Mouse (Mus musculus) embryo, embryonic 10 days (tissue): ENCODE results near the gene Pnpla1.
A peak's percentile ranks its signal among the peaks of the same experiment; 100 is the strongest.

Experiments used
- DNase-seq: peaks from one replicate; pipeline ENCODE4 v3.0.0-alpha.2; 2015; ENCODE audit warnings: low spot score

The Pnpla1 gene

DNA sequence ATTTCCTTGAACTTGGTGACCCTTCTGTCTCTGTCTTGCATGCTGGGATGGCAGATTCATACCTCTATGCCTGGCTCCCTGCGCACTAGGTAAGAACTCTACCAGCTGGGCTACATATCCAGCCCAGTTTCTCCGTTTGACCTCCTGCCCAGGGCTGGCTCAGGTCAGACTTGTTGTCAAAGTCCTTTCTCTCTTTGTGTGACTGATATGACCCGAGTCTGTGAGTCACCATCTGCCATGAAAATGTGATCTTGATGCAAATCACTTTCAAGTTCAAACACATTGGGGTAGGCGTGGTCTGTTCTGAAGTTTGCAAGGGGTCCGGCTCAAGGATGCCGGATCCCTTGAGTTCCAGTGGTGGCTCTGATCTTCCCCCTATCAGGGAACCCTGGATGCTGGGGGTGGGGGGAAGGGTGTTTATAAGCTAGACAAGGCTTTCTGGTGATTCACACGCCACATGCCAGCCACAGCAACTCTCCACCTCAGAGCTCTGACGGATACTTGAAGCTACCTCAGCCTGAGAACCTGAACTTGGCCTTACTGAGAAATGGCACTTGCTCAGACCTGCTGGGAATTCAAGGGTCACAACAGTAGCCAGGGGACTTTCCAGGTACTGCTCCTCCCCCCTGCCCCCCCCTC is 66.9 kb downstream of the Pnpla1 start:
- no peak for DNase-seq

DNA sequence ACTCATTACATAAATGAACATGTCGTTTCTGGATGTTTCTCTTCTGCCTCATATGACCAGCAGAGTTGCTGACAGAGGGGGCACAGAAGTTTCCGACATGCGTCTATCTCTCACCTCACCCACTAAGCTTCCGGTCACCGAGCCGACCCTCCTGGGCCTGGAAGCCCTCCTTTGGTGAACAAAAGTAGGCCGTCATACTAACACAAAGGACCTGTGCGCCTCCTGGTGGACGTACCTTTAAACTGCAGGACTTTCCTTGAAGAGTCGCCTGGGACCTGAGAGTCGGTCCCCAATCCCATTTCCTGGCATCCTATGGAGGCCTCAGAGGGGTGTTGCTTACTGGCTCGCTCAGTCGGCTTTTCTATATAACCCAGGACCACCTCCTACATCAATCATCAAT is 68.2 kb downstream of the Pnpla1 start:
- peak; percentile 95 for DNase-seq

DNA sequence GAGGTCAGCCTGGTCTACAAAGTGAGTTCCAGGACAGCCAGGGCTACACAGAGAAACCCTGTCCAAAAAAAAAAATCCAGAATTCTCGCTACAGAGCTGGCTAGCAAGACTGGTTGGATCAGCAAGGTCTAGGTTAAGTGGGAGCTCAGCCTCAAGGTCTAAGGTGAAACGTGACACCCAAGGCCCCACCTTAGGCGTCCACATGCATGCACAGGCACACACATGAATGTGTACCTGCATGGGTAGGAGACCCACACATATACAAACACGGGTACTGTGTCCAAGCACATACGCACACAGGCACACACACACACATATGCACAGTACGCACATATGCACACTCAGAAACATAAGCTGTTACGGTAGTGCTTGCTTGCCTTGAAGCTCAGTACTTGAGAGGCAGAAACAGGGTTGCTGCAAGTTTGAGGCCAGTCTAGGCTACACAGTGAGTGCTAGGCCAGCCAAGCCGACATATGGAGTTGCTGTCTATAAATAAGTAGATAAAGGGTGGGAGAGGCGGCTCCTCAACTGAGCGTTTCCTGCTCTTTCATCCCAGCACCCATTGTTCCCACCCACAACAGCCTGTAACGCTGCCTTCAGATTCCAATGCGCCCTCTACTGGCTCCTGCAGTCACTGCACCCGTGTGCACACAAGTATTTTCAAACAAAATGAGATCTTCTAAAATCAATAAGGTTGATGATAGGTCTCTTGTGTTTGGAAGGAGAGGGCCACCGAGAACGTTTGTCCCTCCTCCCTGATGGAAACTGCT is 68.8 kb downstream of the Pnpla1 start:
- peak; percentile 77 for DNase-seq

DNA sequence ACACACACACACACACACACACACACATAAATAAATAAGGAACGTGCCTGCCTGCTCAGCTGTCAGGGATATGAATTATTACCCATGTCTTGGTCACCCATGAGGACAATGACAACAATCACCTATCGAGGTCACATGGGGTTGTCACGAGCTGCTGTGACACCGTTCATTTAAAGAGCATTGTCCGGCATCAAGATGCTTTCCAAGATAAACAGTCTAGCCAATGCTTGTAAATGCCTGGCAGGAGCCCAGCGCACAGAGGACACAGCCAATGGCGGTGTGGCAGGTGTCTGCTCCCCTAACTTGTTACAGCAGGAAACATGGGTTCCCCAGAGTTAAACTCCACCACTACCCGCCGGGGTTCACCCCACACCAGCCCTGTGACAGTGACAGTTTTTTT is 69.8 kb downstream of the Pnpla1 start:
- DNase-seq: no peak

DNA sequence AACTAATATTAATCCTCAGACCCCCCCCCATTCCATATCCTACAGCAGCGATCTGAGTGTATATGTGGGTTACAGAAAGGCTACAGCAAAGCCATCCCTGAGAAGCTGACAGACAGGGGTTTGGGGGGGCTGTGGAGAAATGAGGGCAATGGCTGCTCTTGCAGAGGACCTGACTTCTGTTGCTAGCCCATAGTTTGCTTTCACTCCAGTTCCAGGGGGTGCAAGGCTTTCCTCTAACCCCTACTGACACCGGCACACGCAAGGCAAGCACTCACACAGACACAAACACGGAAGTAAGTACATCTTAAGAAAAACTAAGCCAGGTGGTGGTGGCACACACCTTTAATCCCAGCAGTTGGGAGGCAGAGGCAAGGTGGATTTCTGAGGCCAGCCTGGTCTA is 71.2 kb downstream of the Pnpla1 start:
- no peak for DNase-seq

DNA sequence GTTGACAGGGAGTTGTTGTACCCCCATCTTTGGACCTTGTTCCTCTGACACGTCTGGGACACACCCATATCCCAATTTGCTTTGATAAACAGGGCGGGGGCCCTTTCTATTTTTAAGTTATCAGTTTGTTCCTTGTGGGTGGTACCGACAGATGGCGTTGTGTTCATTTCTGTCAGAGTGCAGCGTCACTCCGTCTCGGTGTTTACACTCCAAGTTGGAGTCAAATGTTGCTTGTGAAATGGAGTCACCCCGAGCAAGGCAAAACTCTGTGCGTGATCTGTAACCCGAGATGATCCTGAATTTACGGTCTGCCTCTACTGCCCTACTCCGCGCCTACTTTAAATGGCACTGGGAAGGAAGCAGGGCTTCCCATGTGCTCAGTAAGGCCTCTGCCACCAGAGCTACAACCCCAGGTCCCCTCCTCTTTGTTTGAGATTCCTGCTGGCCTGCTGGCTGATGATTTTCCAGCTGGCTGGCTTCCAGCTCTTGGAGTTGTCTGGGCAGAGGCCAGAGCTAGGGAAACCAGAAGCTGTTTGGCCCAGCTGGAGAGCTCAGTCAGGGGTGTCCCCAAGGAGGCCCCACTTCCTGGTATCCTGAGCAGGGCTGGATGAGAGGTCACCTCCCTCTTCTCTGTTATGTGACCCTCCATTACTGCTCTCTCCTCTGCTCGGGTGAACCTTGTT is 72.3 kb downstream of the Pnpla1 start:
- peak; percentile 76 for DNase-seq

DNA sequence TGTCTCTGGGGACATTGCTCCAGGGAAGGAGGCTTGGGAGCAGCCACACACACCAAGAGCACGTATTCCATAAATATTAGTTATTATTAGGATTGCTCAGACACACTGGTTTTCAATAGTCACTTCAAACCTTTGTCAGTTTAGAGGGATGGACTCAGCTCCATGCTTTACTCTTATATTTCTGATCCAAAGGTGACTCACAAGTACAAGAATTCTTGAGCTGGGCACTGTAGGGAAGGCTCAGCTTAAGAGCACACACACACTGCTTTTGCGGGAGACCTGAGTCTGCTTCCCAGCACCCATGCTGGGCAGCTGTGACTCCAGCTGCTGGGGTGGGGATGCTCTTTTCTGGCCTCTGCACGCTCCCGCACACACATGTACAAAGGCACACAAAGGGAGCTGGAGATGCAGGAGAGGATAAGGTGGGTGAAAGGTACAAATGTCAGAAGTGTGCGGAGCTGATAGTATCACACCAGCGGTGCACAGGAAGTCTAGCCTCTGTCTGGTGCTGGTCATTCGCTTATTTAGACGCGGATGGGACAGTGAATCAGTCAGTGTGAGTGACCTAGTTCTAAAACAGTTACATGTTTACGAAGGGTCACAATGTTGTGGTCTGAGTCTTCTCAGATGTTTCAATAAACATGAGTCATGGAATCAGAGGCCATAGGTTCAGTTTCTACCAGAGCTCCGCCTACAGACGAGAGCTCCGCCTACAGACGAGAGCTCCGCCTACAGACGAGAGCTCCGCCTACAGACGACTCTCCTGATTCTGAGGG is 73.4 kb downstream of the Pnpla1 start:
- no peak for DNase-seq

DNA sequence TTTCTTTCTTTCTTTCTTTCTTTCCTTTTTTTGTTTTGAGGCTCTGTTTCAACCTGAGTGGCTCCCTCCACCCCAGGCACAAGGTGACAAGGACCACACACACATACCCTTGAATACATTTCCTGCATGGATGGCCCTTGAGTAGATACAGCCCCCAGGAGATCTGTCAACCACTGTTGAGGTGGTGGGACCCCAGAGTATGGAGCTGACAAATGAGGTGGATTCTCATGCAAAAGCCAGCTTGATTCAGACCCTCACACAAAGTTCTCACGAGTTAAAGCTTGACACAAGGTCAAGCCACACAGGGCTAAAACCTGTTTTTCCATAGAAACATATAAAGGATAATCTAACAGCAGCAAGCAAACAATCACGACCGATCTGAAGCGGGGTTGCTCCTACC is 74.1 kb downstream of the Pnpla1 start:
- no peak for DNase-seq

DNA sequence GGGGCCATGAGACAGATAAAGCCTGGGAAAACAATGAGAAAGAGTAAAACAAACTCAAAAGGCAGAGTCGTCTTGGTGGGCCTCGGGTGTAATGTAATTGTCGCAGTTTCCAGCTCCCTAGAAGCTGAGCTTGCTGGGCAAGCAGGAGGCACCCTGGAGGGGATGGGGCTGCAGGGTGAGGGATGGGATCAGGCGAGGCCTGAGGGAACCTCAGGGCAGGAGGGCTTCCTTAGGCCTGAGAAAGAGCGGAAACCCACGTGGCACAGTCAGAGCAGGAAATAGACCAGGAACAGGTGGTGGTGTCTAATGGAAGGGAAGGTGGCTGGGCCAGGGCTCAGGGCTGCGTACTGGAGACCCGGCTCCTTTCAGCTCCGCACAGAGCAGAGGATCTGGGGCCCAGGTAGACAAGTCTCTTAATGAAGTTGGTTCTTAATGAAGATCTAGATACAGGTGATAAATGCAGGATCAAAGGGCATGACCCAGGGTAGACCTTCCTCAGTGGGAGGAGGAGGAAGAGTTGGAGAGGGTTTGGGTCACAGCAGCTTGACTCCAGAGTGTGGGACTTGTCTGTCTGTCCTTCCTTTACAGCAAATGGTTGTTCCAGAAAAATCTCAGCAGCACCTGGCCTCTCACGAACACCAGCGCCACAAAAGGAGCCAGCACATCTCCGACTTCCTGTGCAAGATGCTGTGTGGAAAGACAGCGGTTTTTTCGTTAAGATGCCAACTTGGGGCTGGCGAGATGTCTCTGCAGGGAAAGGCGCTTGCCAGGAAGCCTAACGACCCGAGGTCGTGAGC is 76.1 kb downstream of the Pnpla1 start:
- no peak for DNase-seq

DNA sequence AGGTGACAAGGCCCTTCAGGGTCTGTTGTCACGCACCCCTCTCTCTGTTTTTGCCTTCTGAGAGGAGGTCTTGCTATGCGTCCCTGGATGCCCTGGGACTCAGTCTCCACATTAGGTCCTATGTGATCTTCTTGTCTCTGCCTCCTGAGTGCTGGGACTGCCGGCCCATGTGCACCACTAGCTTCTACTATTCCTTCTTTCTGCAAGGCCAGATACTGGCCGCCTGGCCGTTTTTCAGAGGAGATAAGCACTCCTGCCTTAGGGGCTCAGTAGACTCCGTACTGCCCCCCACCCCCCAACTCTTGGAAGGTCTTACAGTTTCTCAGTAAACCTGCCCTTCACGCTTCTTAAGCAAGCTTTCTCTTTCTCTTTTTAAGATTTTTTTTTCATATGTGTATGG is 77.9 kb downstream of the Pnpla1 start:
- DNase-seq: no peak

DNA sequence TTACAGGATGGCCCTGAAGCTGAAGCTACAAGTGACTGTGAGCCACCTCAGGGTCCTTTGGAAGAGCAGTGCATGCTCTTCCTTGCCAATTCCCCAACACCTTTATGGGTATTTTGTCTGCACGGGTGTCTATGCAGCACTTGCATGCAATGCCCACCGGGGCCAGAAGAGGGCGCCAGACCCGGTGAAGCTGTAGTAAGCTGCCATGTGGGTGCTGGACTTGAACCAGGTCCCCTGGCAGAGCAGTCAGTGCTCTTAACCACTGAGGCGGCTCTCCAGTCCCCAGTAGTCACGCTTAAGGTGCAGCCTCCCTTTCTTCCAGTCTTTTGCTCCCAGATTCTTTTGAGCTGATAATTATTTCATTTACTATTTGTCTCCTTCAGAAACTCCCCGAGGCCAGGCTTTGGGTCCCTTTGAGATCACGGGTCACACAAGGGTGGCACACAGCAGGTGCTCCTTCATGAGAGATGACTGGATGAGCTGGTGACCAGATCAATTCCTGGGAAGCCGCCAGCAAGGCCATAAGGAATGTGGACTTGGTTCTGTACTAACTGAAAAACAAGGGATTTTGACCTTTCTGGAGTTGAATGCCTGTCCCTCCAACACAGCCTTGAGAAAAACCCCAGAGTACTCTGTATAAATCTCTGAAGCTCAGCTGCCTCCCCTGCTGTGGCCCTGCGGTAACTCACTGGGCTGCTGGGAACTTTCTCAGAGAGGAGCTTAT is 78.6 kb downstream of the Pnpla1 start:
- DNase-seq: no peak
